Mouse (Mus musculus) left cerebral cortex, adult 2 months (tissue): Measurements from ENCODE around the gene Cacng3. TPM values are rescaled to one million over a fixed set of nuclear protein-coding genes. Genes with fewer than 3 reads are reported as not detected.

ENCODE experiments used
- DNase-seq, 2 experiments: peaks; one replicate each; pipeline ENCODE4 v3.0.0; 2021 to 2022; ENCODE audit warnings: low spot score in 2 of 2, mixed read lengths in 1 of 2; ENCODE audit errors: extremely low spot score in 1 of 2
- H3K27ac ChIP-seq: fragments of 200-600 bp; 2 replicates; pipeline ENCODE4 v1.8.1; 2022
- H3K4me3 ChIP-seq: fragments of 200-600 bp; 2 replicates; pipeline ENCODE4 v1.8.1; 2022
- CTCF ChIP-seq: fragments of 200-600 bp; IDR thresholded peaks from 2 replicates; pipeline ENCODE4 v1.8.1; 2022; ENCODE audit warnings: antibody characterized with exemption, mild to moderate bottlenecking, moderate library complexity
- intact Hi-C: fragments of 180-260 bp; cut with DNase I; formaldehyde crosslinking; loops from one replicate; pipeline ENCODE4 v1.15.1; 2025
- total RNA-seq, 2 experiments: library from RNA; stranded (reverse); gene quantifications; 2 replicates each; pipeline ENCODE4 v1.2.3; 2021

Gene Cacng3
- total RNA-seq, 2 experiments from 2014 or later: 139 to 151 TPM

- TF ChIP-seq CTCF: no peak
- Histone ChIP-seq H3K27ac (no peak overlapping the region; the same call in 1 of the 2 replicates), H3K4me3 (no peak overlapping the region)
- intact Hi-C loops: no loop called here
- DNase-seq: no peak
These were observed 53.1 kb downstream of the Cacng3 start for GRCm38 (mm10) chr7:122723358-122723876.

GRCm38 (mm10) chr7:122726376-122726775, 56.1 kb downstream of the Cacng3 start:
- intact Hi-C loops: loop anchor here (5.0 kb wide), 2 partner anchors 54 to 144 kb away; partner anchors contain the start of gene Cacng3
- no peak overlapping the region for H3K4me3 ChIP-seq
- peak in 1 of 2 experiments; percentile 25 for DNase-seq
- peak overlapping the region; percentile 42; the same call in 1 of the 2 replicates for H3K27ac ChIP-seq
- TF ChIP-seq CTCF: no peak

GRCm38 (mm10) chr7:122728186-122728585, 57.9 kb downstream of the Cacng3 start:
- DNase-seq: peak; percentile 25 to 54
- Histone ChIP-seq H3K4me3 (no peak overlapping the region), H3K27ac (peak overlapping the region; percentile 83)
- no peak for TF ChIP-seq CTCF
- intact Hi-C loops: loop anchor here (2.0 to 5.0 kb wide), 3 partner anchors 25 to 146 kb away; partner anchors contain the start of gene Cacng3

GRCm38 (mm10) chr7:122728846-122729245, 58.6 kb downstream of the Cacng3 start:
- DNase-seq: peak; percentile 24 to 33

GRCm38 (mm10) chr7:122735323-122735722, 65.0 kb downstream of the Cacng3 start:
- intact Hi-C loops: no loop called here
- no peak for DNase-seq
- TF ChIP-seq CTCF: no peak
- Histone ChIP-seq H3K4me3 (no peak overlapping the region), H3K27ac (peak overlapping the region; percentile 28; the same call in 1 of the 2 replicates)

More at GRCm38 (mm10) chr7:122728846-122729245, 58.6 kb downstream of the Cacng3 start:
- TF ChIP-seq CTCF: no peak
- no peak overlapping the region for H3K4me3 ChIP-seq
- H3K27ac ChIP-seq: peak overlapping the region; percentile 83
- intact Hi-C loops: loop anchor here (2.0 to 5.0 kb wide), 3 partner anchors 26 to 147 kb away; partner anchors contain the start of gene Cacng3

- Histone ChIP-seq H3K27ac (no peak overlapping the region), H3K4me3 (no peak overlapping the region)
- DNase-seq: no peak
- intact Hi-C loops: no loop called here
- TF ChIP-seq CTCF: no peak
These were observed 68.2 kb downstream of the Cacng3 start for GRCm38 (mm10) chr7:122738541-122738940.

GRCm38 (mm10) chr7:122740663-122741062, 70.4 kb downstream of the Cacng3 start:
- DNase-seq: no peak
- Histone ChIP-seq H3K27ac (peak overlapping the region; percentile 44; the same call in 1 of the 2 replicates), H3K4me3 (no peak overlapping the region)
- intact Hi-C loops: no loop called here
- TF ChIP-seq CTCF: no peak

GRCm38 (mm10) chr7:122755920-122756603, 85.8 kb downstream of the Cacng3 start:
- Histone ChIP-seq H3K27ac (peak overlapping the region; percentile 63; the same call in 1 of the 2 replicates), H3K4me3 (no peak overlapping the region)
- intact Hi-C loops: no loop called here
- TF ChIP-seq CTCF: peak; percentile 29
- no peak for DNase-seq

- intact Hi-C loops: no loop called here
- DNase-seq: no peak
- no peak for TF ChIP-seq CTCF
- H3K27ac ChIP-seq: no peak overlapping the region
- no peak overlapping the region for H3K4me3 ChIP-seq
These were observed 88.4 kb downstream of the Cacng3 start for GRCm38 (mm10) chr7:122758645-122759044.

GRCm38 (mm10) chr7:122764506-122764905, 94.2 kb downstream of the Cacng3 start:
- no peak overlapping the region for H3K4me3 ChIP-seq
- intact Hi-C loops: no loop called here
- H3K27ac ChIP-seq: no peak overlapping the region
- TF ChIP-seq CTCF: no peak
- DNase-seq: no peak

GRCm38 (mm10) chr7:122768292-122769020, 98.2 kb downstream of the Cacng3 start:
- DNase-seq: peak in 1 of 2 experiments; percentile 38
- Histone ChIP-seq H3K27ac (no peak overlapping the region), H3K4me3 (no peak overlapping the region)
- intact Hi-C loops: no loop called here
- TF ChIP-seq CTCF: no peak

GRCm38 (mm10) chr7:122779601-122780000, 109.3 kb downstream of the Cacng3 start:
- intact Hi-C loops: no loop called here
- peak; percentile 48 to 57 for DNase-seq
- no peak for TF ChIP-seq CTCF
- H3K4me3 ChIP-seq: no peak overlapping the region
- no peak overlapping the region; the same call in 1 of the 2 replicates for H3K27ac ChIP-seq
